8 mouse cellular contexts compared by ENCODE assay signal in genomic region chr7:49428947-49429346, GRCm38 (mm10).
DNase-seq lines count a peak whose midpoint lies in the region; ATAC-seq and TF ChIP-seq lines count a peak whose summit lies in the region.

No protein-coding gene starts in this region.

- no peak overlapping the region for H3K9ac ChIP-seq in CH12.LX (ENCODE audit: insufficient read depth, low read depth)
- H3K9ac ChIP-seq in hindbrain, embryonic 14.5 days, result no peak overlapping the region

- dilution Hi-C loops in CH12.LX (cut with MboI; ENCODE audit: extremely low pct_ligation_motif_present, extremely low pct_unique_long_range_greater_than_20kb, low sequenced_read_pairs), result no loop called here

- peaks cover 3 to 6% of the 10 kb centered on the region in 2 experiments for H3K4me1 ChIP-seq in CH12.LX (ENCODE audit: control insufficient read depth in 1 of 2, insufficient read depth in 2 of 2)
- H3K4me1 ChIP-seq in hindbrain, embryonic 14.5 days (replicated peaks; ENCODE audit: control insufficient read depth, insufficient read depth, low read length), result no peaks in the 10 kb centered on the region

- H3K4me2 ChIP-seq in CH12.LX (ENCODE audit: insufficient read depth, low read depth, poor library complexity, severe bottlenecking), result no peak overlapping the region
- no peak overlapping the region for H3K4me2 ChIP-seq in hindbrain, embryonic 14.5 days (replicated peaks)

- no peaks in the 10 kb centered on the region for H3K9me3 ChIP-seq in CH12.LX (replicated peaks; ENCODE audit: low read length)
- no peaks in the 10 kb centered on the region for H3K9me3 ChIP-seq in hindbrain, embryonic 14.5 days (ENCODE audit: control insufficient read depth, low read length)

- TF ChIP-seq POLR2A in CH12.LX (IDR thresholded peaks at IDR 0.05; ENCODE audit: low read depth, low read length), result no peak

- in situ Hi-C loops in CH12.LX (cut with MboI; ENCODE audit: low pct_ligation_motif_present, low pct_unique_long_range_greater_than_20kb, low sequenced_read_pairs), result loop anchor here (10.0 kb wide), 1 partner anchor 294 kb away; no protein-coding TSS in a partner anchor

- no peak for TF ChIP-seq CTCF in CH12.LX (conservative IDR thresholded peaks at IDR 0.05 in 1 of 2, IDR thresholded peaks at IDR 0.05 in 1 of 2; ENCODE audit: low read depth in 2 of 2, low read length in 2 of 2)

- ATAC-seq in hindbrain, embryonic 14.5 days (ENCODE audit: low FRiP score), result peak; percentile 84
- ATAC-seq in megakaryocyte, adult 5-6 weeks (ENCODE audit: poor library complexity, severe bottlenecking), result peak; percentile 58

- no peaks in the 10 kb centered on the region for H3K36me3 ChIP-seq in CH12.LX (replicated peaks in 1 of 2; ENCODE audit: control insufficient read depth in 1 of 2, insufficient read depth in 1 of 2, low read length in 1 of 2)
- no peaks in the 10 kb centered on the region for H3K36me3 ChIP-seq in hindbrain, embryonic 14.5 days (replicated peaks; ENCODE audit: control insufficient read depth, insufficient read depth)

- no peak overlapping the region for H3K4me3 ChIP-seq in CH12.LX (replicated peaks in 1 of 3; ENCODE audit: low read depth in 2 of 3, low read length in 2 of 3, poor library complexity in 1 of 3)
- no peak overlapping the region for H3K4me3 ChIP-seq in hindbrain, embryonic 14.5 days (replicated peaks; ENCODE audit: low read length)

- no peak for TF ChIP-seq EP300 in CH12.LX (IDR thresholded peaks at IDR 0.05; ENCODE audit: low read length)

- H3K27me3 ChIP-seq in CH12.LX (replicated peaks), result peaks cover 21% of the 10 kb centered on the region
- H3K27me3 ChIP-seq in hindbrain, embryonic 14.5 days (ENCODE audit: control insufficient read depth, insufficient read depth, low read length), result no peaks in the 10 kb centered on the region

- TF ChIP-seq RAD21 in CH12.LX (IDR thresholded peaks at IDR 0.05; ENCODE audit: low read depth, low read length), result no peak

- 73% methylated on average over 5 of the region's 5 CpGs for WGBS in hindbrain, embryonic 14.5 days

- H3K27ac ChIP-seq in CH12.LX (ENCODE audit: insufficient read depth, low read depth), result no peak overlapping the region
- H3K27ac ChIP-seq in hindbrain, embryonic 14.5 days, result no peak overlapping the region

- peak; percentile 26 for DNase-seq in adrenal gland, postnatal 10 days
- no peak for DNase-seq in adrenal gland, adult (ENCODE audit: inconsistent age in 2 of 2, low spot score in 1 of 2)
- DNase-seq in CH12.LX (ENCODE audit: extremely low read depth), result peak; percentile 34
- no peak for DNase-seq in hindbrain, embryonic 14.5 days (ENCODE audit: low spot score)
- DNase-seq in adrenal gland, adult 18-20 months (ENCODE audit: low spot score in 2 of 2), result no peak
- DNase-seq in layer of hippocampus, postnatal 25 days (ENCODE audit: extremely low spot score in 1 of 2, low spot score in 1 of 2), result no peak
- no peak for DNase-seq in kidney, postnatal 25 days

- H3K79me2 ChIP-seq in CH12.LX (replicated peaks; ENCODE audit: control insufficient read depth, extremely low read depth, insufficient read depth, poor library complexity, severe bottlenecking), result no peaks in the 10 kb centered on the region

TF ChIP-seq in CH12.LX, 34 proteins besides CTCF, POLR2A, EP300 and RAD21:
- TF ChIP-seq CHD2 (IDR thresholded peaks at IDR 0.05; ENCODE audit: low read length) (peak; percentile 14; the same call in 1 of the 2 replicates), ZMIZ1 (IDR thresholded peaks at IDR 0.05; ENCODE audit: low read depth, low read length) (no peak)

Comparison
In these comparisons a context has a peak if more than half of its experiments do, and no peak if none do; other contexts are left out.
1. DNase-seq: peak in adrenal gland, postnatal 10 days (single experiment) and CH12.LX (single experiment); none in adrenal gland, adult (0 of 2), hindbrain, embryonic 14.5 days (single experiment), adrenal gland, adult 18-20 months (0 of 2), layer of hippocampus, postnatal 25 days (0 of 2) and kidney, postnatal 25 days (0 of 2).